ENCODE assay signal across 8 mouse cellular contexts in genomic region chr17:27534718-27535117, GRCm38 (mm10). TPM values are rescaled to one million over a fixed set of nuclear protein-coding genes. Genes with fewer than 3 reads are reported as not detected.
DNase-seq lines count a peak whose midpoint lies in the region; ATAC-seq and TF ChIP-seq lines count a peak whose summit lies in the region.

No protein-coding gene starts in this region.

- no peaks in the 10 kb centered on the region for H3K36me3 ChIP-seq in ES-E14 (ENCODE audit: control insufficient read depth, insufficient read depth, low read length, poor library complexity, severe bottlenecking)
- no peaks in the 10 kb centered on the region for H3K36me3 ChIP-seq in forebrain, embryonic 14.5 days (ENCODE audit: control insufficient read depth, insufficient read depth, low read length)
- no peaks in the 10 kb centered on the region for H3K36me3 ChIP-seq in lung, embryonic 16.5 days (ENCODE audit: control insufficient read depth, insufficient read depth, low read length)

- no peak overlapping the region for H3K9ac ChIP-seq in ES-E14 (ENCODE audit: insufficient read depth, low read depth, low read length, poor library complexity, severe bottlenecking)
- H3K9ac ChIP-seq in forebrain, embryonic 14.5 days (ENCODE audit: low read length) = no peak overlapping the region
- 0 out of 2 replicates have a peak overlapping the region, but pooled peaks have one; percentile 6 for H3K9ac ChIP-seq in lung, embryonic 16.5 days (ENCODE audit: low read length)

- no peaks in the 10 kb centered on the region for H3K27me3 ChIP-seq in forebrain, embryonic 14.5 days (replicated peaks; ENCODE audit: control insufficient read depth, insufficient read depth, low read length)
- H3K27me3 ChIP-seq in lung, embryonic 16.5 days (ENCODE audit: control insufficient read depth, insufficient read depth, low read depth, low read length) = no peaks in the 10 kb centered on the region

- H3K27ac ChIP-seq in ES-E14 (ENCODE audit: insufficient read depth, low read depth, low read length, poor library complexity, severe bottlenecking) = no peak overlapping the region
- no peak overlapping the region for H3K27ac ChIP-seq in forebrain, embryonic 14.5 days (ENCODE audit: low read depth, low read length)
- no peak overlapping the region for H3K27ac ChIP-seq in lung, embryonic 16.5 days (ENCODE audit: low read length)

- DNase-seq in ES-E14 (ENCODE audit: low read depth, low spot score) = peak; percentile 87
- DNase-seq in cerebellum, adult 11 months = peak; percentile 90
- DNase-seq in forebrain, embryonic 14.5 days (ENCODE audit: low spot score) = peak; percentile 90
- DNase-seq in layer of hippocampus, adult 8-10 months (ENCODE audit: low spot score in 2 of 2) = peak; percentile 78 to 89
- DNase-seq in ovary, postnatal 10 days (ENCODE audit: low spot score) = peak; percentile 86
- peak; percentile 83 to 96 for DNase-seq in thymus, postnatal 10 days (ENCODE audit: low spot score in 2 of 2)

- no peaks in the 10 kb centered on the region for H3K4me1 ChIP-seq in ES-E14 (ENCODE audit: control insufficient read depth in 2 of 2, insufficient read depth in 2 of 2, low read length in 2 of 2, poor library complexity in 1 of 2)
- no peaks in the 10 kb centered on the region for H3K4me1 ChIP-seq in forebrain, embryonic 14.5 days (ENCODE audit: control insufficient read depth, insufficient read depth, low read length)
- no peaks in the 10 kb centered on the region; the same call in 1 of the 2 replicates for H3K4me1 ChIP-seq in lung, embryonic 16.5 days (replicated peaks; ENCODE audit: control insufficient read depth, insufficient read depth, low read length)

- H3K4me3 ChIP-seq in ES-E14 (ENCODE audit: insufficient read depth in 1 of 2, low read depth in 1 of 2, low read length in 2 of 2, poor library complexity in 1 of 2, severe bottlenecking in 1 of 2) = peak overlapping the region; percentile 21 to 22; a peak in 2 of 4 replicates
- no peak overlapping the region for H3K4me3 ChIP-seq in forebrain, embryonic 14.5 days (ENCODE audit: low read depth, low read length)
- no peak overlapping the region for H3K4me3 ChIP-seq in lung, embryonic 16.5 days (ENCODE audit: low read length)

- H3K4me2 ChIP-seq in forebrain, embryonic 14.5 days (ENCODE audit: low read length) = no peak overlapping the region
- no peak overlapping the region for H3K4me2 ChIP-seq in lung, embryonic 16.5 days (ENCODE audit: low read depth, low read length)

- WGBS in forebrain, embryonic 14.5 days = 4% methylated on average over 10 of the region's 10 CpGs
- WGBS in lung, embryonic 16.5 days = 4% methylated on average over 10 of the region's 10 CpGs

- peak; percentile 74 for ATAC-seq in forebrain, embryonic 14.5 days
- peak; percentile 95 to 97 for ATAC-seq in hematopoietic stem cell, adult 5-6 weeks (replicated peaks in 1 of 2; ENCODE audit: insufficient read depth in 1 of 2, low FRiP score in 2 of 2, low TSS enrichment in 1 of 2, low read depth in 1 of 2, poor library complexity in 2 of 2, severe bottlenecking in 2 of 2)
- peak; percentile 75; the same call in 1 of the 2 replicates for ATAC-seq in lung, embryonic 16.5 days (ENCODE audit: low read depth)

- in situ Hi-C loops in ES-E14 (cut with MboI; ENCODE audit: low sequenced_read_pairs in 2 of 2, unreplicated experiment in 2 of 2) = no loop called here

- peaks cover 9% of the 10 kb centered on the region; the same call in 1 of the 2 replicates for H3K9me3 ChIP-seq in ES-E14 (ENCODE audit: control insufficient read depth, insufficient read depth, low read depth, low read length)
- H3K9me3 ChIP-seq in forebrain, embryonic 14.5 days (replicated peaks; ENCODE audit: control insufficient read depth, low read length) = no peaks in the 10 kb centered on the region
- no peaks in the 10 kb centered on the region for H3K9me3 ChIP-seq in lung, embryonic 16.5 days (ENCODE audit: control insufficient read depth, low read length)

TF ChIP-seq in ES-E14, 5 proteins besides CTCF, POLR2A, EP300 and RAD21:
- TF ChIP-seq HCFC1 (IDR thresholded peaks at IDR 0.05; ENCODE audit: borderline replicate concordance, insufficient read depth, low read length) (no peak), ZC3H11A (IDR thresholded peaks at IDR 0.05; ENCODE audit: borderline replicate concordance, low read depth, low read length) (peak; percentile 93; the same call in 1 of the 2 replicates)

RNA-seq across cellular contexts. Expression of gene Grm4, which starts 13.5 kb away (rescaled TPM):
- 0.49 and 0.74 TPM in 2 replicates for total RNA-seq in ES-E14 (2012; rRNA removed)
- 2.0 and 2.4 TPM in 2 replicates for polyA plus RNA-seq in forebrain, embryonic 14.5 days (2014; fragmentation: Nextera tagmentation; extraction: Ambion mirVana)
- total RNA-seq in hematopoietic stem cell, adult 5-6 weeks (2017) = not detected in 2 replicates
- total RNA-seq in layer of hippocampus, adult 8-10 months (2022) = 10 to 100 TPM in 3 of 4 experiments, 1 to 10 TPM in 1; 9.9 to 13.0 (median 12.6) TPM
- 0.13 and 0.24 TPM in 2 replicates for polyA plus RNA-seq in lung, embryonic 16.5 days (2015; fragmentation: Nextera tagmentation; extraction: Ambion mirVana)

RNA-seq across cellular contexts. Expression of gene Hmga1, which starts 21.6 kb away (rescaled TPM):
- total RNA-seq in ES-E14 (2012; rRNA removed) = 142 and 175 TPM in 2 replicates
- 132 TPM in 2 replicates for polyA plus RNA-seq in forebrain, embryonic 14.5 days (2014; fragmentation: Nextera tagmentation; extraction: Ambion mirVana)
- 95.5 and 115 TPM in 2 replicates for total RNA-seq in hematopoietic stem cell, adult 5-6 weeks (2017)
- 10 to 100 TPM; 30.4 to 39.8 (median 36.1) TPM for total RNA-seq in layer of hippocampus, adult 8-10 months (2022)
- polyA plus RNA-seq in lung, embryonic 16.5 days (2015; fragmentation: Nextera tagmentation; extraction: Ambion mirVana) = 195 and 215 TPM in 2 replicates

RNA-seq across cellular contexts. Expression of gene AI413582, which starts 30.8 kb away (rescaled TPM):
- total RNA-seq in ES-E14 (2012; rRNA removed) = 6.8 and 9.2 TPM in 2 replicates
- polyA plus RNA-seq in forebrain, embryonic 14.5 days (2014; fragmentation: Nextera tagmentation; extraction: Ambion mirVana) = 44.6 and 46.2 TPM in 2 replicates
- 13.8 and 14.5 TPM in 2 replicates for total RNA-seq in hematopoietic stem cell, adult 5-6 weeks (2017)
- total RNA-seq in layer of hippocampus, adult 8-10 months (2022) = 10 to 100 TPM; 61.9 to 71.6 (median 65.0) TPM
- 17.6 and 19.1 TPM in 2 replicates for polyA plus RNA-seq in lung, embryonic 16.5 days (2015; fragmentation: Nextera tagmentation; extraction: Ambion mirVana)

Comparison
In these comparisons a context has a peak if more than half of its experiments do, and no peak if none do; other contexts are left out.
1. H3K4me3 ChIP-seq: peak in ES-E14 (2 of 2); none in forebrain, embryonic 14.5 days (single experiment) and lung, embryonic 16.5 days (single experiment).
2. Peak in every context shown above with its lines, with median percentiles within 50 percentile points of each other: DNase-seq and ATAC-seq.